Mouse (Mus musculus) natural killer cell, adult 2 months (primary cell): ENCODE measurements around the gene Cst3.
A peak's percentile ranks its signal among the peaks of the same experiment; 100 is the strongest.

Source experiments
- DNase-seq, 2 experiments: peaks; one replicate each; pipeline ENCODE4 v3.0.0; 2022; ENCODE audit warnings: low spot score in 2 of 2

The Cst3 gene

DNA sequence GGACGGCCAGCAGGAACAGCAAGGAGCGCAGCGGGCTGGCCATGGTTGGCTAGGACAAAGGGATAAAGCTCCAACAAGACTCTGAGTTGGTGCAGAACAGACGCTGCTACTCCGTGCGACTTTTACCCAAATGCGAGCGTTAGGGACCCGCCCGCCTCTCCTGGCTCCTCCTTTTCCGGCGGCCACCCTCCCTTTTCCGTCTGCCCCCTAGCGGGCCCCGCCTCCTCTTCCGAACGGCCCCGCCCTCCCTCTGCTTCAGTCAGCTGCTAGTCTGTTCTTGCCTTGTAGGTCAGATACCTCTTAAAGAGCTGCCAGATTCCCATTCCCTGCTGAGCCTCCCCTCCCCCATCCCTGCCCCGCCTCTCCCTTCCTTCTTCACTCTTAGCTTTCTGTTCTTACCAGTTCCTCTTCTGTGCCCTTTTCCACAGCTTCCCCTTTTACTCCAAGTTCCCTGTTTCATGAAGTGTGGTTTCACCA lies at the start of gene Cst3:
Gene Cst3 (minus strand): TSS at position 358 of the 477 bp plus-strand sequence.
- peak; percentile 70 to 81 for DNase-seq

DNA sequence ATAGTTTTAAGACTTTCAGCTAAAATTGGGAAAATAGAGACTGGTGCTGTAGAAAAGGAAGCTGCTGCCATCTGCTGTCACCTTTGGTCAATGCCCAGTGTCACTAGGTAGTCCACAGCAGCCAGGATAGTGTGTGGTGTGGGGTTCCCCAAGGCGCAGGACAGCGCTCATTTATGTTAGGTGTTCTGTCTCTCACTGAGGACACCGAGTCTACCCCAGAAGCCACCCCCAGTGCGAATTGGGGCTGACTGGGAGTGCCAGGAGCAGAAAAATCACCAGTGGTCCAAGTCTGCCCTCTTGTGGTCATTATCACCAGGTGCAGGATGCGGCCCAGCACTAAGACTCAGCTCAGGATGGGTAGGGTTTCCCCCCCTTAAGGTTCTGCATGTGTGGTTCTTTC lies 26.8 kb upstream of the Cst3 start:
- peak; percentile 9 to 42 for DNase-seq

DNA sequence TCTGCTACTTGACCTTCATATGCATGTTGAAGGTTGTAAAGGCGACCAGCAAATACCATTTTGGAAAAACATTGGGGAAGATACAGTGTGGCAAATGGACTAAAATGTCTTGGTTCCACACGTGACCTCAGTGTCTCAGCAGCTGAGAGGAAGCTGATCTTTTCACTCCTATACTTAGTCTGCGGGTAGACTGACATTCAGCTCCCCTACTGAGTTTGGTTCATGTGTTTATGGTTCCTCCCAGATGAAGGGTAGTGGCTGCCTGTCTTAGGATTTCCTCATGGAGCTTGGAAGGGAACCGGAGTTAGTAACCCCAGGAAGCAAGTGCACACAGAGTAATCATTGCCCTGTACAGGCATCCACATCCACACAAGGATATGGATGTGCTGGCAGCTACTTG lies 24.8 kb upstream of the Cst3 start:
- DNase-seq = no peak

DNA sequence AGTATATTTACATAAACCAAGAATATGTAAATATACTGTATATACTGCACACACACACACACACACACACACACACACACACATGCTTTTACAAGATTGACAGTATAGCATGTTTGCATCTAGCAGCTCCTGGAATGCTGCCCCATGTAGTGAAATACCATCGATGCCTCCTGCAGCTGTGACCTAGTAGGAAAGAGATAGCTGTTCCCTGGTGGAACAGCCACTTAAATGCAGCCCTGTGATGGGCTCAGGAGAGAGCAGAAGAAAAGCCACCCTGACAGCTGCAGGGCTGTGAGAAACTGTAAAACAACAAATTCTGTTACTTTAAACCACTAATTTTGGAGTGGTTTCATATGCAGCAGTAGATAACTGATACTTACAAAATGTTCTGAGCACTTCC lies 20.7 kb upstream of the Cst3 start:
- no peak for DNase-seq

DNA sequence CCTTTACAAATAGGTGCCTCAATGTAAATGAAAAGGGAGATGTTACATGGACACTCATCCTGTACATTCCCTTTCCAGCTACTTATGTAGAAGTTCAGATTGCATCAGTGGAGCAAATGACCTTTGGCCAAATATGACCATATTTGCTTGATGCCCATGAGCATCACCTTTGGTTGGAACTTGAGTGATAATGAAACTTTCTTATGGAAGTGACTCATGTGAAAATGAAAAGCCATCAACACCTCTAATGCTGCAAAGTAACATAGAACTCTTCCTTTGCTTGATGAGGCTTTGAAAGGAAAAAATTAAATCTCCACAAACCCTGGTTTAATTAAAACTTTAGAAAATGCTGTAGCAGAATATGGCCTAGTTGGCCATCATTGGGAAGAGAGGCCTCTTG lies 17.6 kb upstream of the Cst3 start:
- DNase-seq = no peak

- no peak for DNase-seq
Measured at GRCm38 (mm10) chr2:148890021-148890851, 14.7 kb upstream of the Cst3 start.

DNA sequence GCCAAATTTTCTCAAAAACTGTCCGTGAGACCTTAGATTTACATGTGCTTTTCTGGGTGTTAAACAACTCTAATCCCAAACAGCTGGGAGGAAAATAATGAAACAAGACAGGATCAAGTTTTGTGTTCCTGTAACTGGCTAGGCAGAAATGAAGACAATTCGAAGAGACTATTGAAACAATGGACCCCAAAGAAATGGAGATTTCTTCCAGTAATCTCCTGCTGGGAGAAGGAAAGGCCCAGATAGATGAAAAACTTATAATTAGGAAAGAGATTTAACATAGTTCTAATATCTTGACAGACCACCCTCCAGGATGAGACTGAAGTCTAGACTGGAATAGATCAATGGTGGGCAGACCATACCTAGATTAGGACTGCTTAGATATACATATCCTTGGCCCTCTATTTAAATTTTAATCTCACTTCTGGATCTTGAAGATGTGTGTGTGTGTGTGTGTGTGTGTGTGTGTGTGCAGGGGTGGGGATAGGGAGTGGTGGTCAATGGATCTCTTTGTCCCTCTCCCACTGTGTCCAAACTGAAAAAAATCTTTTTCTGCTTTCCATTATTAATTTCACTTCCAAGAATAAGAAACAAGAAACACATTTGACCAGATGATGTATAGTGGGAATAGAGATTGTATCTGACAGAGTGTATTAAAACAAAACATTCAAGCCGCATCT lies 14.0 kb upstream of the Cst3 start:
- no peak for DNase-seq

DNA sequence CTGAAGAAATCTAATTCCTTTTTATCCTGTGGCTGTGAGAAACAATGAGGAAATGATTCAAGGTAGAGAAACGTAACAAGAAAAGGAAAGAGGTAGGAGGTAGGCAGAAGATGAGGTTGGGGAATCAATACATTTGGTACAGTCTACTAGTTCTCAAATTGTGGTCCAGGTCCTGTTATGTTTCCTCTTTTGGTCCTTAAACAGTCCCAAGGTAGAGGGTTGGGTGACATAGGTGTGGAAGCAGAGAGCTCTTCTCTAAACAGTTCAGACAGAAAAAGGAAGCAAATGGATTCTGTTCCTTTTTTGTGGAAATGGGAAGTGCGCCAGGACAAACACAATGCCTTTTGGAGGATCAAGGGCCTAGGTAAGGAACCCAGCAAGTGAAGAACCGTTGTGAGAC lies 13.4 kb upstream of the Cst3 start:
- no peak for DNase-seq

- DNase-seq = no peak
Measured at GRCm38 (mm10) chr2:148884738-148885137, 9.2 kb upstream of the Cst3 start.

DNA sequence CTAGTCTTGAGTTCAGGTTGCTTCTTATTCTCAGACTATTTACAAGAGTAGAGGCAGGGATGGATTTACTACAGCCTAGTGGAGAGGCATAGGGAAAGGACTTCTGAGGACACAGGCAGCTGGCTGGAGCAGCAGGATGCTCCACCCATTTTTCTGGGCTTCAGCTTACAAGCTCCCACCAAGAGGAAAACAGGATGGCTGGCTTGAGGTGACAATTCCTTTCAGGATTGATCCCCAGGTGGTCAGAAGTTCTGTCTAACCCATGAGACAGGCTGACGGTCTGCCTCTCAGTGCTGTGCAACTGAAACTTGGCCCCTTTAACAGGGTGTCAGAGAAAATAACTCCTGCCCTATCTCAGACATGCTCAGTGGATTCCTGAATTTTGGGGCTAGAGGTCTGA lies 3.7 kb upstream of the Cst3 start:
- DNase-seq = no peak

DNA sequence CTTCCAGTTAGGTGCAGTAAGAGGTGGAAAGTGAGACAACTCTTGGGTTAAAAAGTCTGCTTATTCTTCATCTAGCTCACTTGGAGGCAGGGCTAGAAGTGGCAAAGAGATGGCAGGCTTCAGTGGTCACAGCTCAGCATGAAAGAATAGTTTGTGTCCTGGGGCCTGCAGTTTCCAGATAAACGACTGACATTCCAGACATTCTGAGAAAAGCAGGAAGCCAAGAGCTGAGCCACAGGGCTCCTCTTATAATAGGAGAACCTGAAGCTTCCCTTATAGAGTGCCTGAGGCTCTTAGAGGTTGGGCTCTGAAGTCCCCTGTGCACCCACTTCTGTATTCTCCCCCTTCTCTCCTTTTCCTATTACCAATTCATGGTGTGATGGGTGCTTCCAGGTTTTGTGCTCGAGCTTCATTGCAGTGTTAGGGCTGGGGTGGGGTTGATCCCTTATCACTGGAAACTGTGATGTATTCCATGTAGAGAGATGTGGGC lies 3.2 kb upstream of the Cst3 start:
- DNase-seq = no peak

DNA sequence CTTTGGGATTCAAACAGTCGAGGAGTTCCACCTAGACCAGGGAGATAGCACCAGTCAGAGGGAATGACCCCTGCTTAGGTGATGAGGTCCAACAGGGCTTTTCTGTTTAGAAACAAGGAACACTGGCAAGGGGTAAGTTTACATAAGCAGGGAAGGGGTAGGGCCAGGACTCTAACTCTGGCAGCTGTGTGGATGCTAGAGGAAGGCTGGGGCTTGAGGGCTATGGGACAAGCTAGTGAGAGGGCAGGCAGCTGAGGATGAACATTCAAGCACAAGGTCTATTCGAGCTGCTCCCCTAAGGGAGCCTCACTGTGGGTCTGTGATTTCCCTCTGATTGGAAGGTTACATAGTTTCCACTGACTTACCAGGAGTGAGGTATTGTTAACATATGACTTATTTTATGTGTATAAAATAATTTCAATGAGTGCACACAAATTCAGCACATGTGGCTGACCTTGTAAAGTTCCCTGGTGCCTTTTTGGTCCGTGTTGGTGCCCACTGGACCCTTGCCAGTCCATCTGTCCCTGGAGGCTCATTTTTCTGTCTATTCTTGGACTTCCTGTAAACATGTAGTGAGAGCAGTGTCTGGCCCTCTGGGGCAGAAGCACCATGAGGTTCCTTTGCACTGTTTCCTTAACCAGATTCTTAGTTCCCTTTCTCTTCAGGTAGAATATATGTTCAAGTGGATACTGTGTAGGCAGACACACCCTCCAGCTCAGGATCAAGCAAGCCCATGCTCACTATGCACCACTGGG lies 1.7 kb upstream of the Cst3 start:
- peak in 1 of 2 experiments; percentile 8 for DNase-seq

DNA sequence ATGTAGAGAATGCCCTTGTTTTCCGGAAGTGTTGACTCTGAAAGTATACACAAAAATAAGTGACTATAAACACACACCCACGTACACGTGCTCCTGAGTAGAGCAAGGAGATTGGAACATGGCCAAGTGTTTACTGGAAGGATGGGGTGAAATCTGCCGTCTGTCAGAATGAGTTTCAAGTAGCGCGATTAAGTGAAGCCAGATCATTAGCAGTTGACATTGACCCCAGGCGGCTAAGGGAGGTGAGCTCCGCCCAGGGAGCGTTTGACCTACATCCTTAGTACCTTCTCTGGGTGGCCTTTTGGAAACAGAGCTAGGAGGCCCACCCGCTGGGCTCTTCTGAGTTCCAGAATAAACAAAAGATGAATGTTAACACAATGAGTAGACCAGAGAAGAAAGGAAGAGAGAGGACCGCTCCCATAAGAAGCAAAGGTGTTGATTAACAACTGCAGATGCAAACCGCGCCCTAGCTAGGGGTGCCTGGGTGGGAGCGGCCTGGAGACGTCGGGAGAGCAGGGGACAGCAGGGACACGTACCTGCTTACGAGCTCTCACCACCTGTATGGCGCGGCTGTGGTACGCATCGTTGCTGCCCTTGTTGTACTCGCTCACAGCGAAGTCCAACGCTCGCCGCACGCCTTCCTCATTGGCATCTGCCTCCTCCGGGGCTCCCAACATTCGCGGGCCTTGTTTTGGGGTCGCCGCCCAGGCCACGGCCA lies 716 bp downstream of the Cst3 start:
- no peak for DNase-seq

GRCm38 (mm10) chr2:148874224-148874616 lies 1.3 kb downstream of the Cst3 start:
- DNase-seq = no peak

DNA sequence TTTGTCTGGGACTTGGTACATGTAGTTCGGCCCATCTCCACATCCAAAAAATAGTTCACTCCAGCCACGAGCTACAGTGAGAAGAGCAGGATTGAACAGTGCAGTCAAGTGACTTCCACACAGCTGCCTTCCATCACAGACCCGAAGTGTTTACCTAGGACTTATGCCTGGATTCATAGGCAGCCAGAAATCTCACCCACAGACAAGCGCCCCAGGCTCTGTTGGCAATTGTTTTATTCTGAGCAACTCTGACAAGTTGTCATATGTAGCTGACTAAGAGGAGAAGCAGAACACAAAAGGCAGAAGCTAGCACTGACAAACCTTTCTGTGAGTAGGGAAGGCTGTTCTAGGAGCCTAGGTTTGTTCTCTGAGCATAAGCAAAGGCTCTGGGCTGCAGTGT lies 2.6 kb downstream of the Cst3 start:
- DNase-seq = no peak

GRCm38 (mm10) chr2:148870526-148870925 lies 5.0 kb downstream of the Cst3 start:
- no peak for DNase-seq

- no peak for DNase-seq
Measured at GRCm38 (mm10) chr2:148868959-148869358, 6.5 kb downstream of the Cst3 start.

- DNase-seq = no peak
Measured at GRCm38 (mm10) chr2:148864966-148865365, 10.5 kb downstream of the Cst3 start, which contains the start of gene 9230104L09Rik. Gene 9230104L09Rik (minus strand): TSS chr2:148865038.

DNA sequence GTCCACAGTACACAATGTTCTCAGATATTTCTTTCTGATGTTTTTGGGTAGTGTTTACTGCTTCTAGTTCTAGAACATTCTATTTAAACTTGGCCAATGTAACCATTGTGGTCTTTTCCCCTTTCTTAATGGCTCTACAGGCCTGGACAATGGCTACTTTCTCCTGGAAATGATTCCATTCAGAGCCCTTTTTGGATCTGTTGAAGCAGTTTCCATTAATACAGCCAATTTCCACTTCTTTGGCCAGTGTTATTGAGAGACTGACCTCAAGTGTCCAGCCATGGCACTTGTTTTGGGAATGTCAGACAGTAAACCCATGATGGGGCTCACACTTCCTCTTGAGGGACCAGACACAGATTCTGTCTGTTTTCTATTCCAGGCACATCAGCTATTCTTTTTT lies 13.8 kb downstream of the Cst3 start:
- no peak for DNase-seq

- DNase-seq = no peak
Measured at GRCm38 (mm10) chr2:148860993-148861392, 14.5 kb downstream of the Cst3 start.

DNA sequence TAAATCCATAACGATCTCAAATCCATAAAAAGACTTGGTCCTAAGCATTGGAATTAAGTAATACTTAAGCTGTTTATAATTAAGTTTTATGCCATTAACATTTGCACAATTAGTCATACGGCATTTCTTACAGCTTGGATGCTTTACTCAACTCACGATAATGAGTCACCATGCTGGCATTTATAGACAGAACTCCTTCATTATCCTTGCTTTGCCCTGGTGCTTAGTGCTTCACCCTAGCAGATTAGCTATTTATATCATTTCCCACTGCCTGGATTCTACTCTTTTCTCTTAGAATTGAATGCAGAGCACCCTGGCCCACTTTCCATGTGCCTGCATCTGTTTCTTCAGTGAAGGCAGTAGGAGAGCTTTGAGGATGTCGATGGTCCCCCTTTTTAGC lies 18.0 kb downstream of the Cst3 start:
- DNase-seq = no peak
